In genomic region chr7:24373538-24374379, GRCm38 (mm10) we compare ENCODE assay signal across 8 mouse cellular contexts. TPM values are rescaled to one million over a fixed set of nuclear protein-coding genes. Genes with fewer than 3 reads are reported as not detected.
DNase-seq lines count a peak whose midpoint lies in the region; ATAC-seq and TF ChIP-seq lines count a peak whose summit lies in the region.

No protein-coding gene starts in this region.

- H3K9ac ChIP-seq in heart, embryonic 12.5 days: no peak overlapping the region
- no peak overlapping the region for H3K9ac ChIP-seq in kidney, postnatal 0 days (ENCODE audit: low read depth, low read length)

- peak; percentile 27 to 46 for DNase-seq in left cerebral cortex, postnatal 25 days (ENCODE audit: low spot score in 2 of 2)
- DNase-seq in left cerebral cortex, adult 8-10 months (ENCODE audit: low spot score in 2 of 2): no peak
- DNase-seq in cerebellum, adult 18-20 months: peak; percentile 19 to 51
- no peak for DNase-seq in kidney, postnatal 0 days (ENCODE audit: low spot score)
- DNase-seq in lung, postnatal 14 days: peak; percentile 59
- peak; percentile 56 for DNase-seq in right cerebral cortex, postnatal 4 days
- no peak for DNase-seq in urinary bladder, postnatal 10 days (ENCODE audit: low spot score)

- no peaks in the 10 kb centered on the region for H3K9me3 ChIP-seq in heart, embryonic 12.5 days (replicated peaks)
- no peaks in the 10 kb centered on the region for H3K9me3 ChIP-seq in kidney, postnatal 0 days (replicated peaks; ENCODE audit: low read length)

- H3K4me3 ChIP-seq in heart, embryonic 12.5 days: peak overlapping the region; percentile 22; the same call in 1 of the 2 replicates
- no peak overlapping the region for H3K4me3 ChIP-seq in kidney, postnatal 0 days (replicated peaks; ENCODE audit: low read depth, low read length)

- H3K4me2 ChIP-seq in heart, embryonic 12.5 days: peak overlapping the region; percentile 50
- H3K4me2 ChIP-seq in kidney, postnatal 0 days (ENCODE audit: low read length): no peak overlapping the region

- 43% methylated on average over 17 of the region's 20 CpGs for WGBS in heart, embryonic 12.5 days
- WGBS in kidney, postnatal 0 days: 40% methylated on average over 20 of the region's 20 CpGs

- peaks cover 31% of the 10 kb centered on the region for H3K4me1 ChIP-seq in heart, embryonic 12.5 days (replicated peaks)
- peaks cover 7% of the 10 kb centered on the region; the same call in 1 of the 2 replicates for H3K4me1 ChIP-seq in kidney, postnatal 0 days (replicated peaks; ENCODE audit: insufficient read depth, low read length)

- no peak for TF ChIP-seq CTCF in kidney, postnatal 0 days (IDR thresholded peaks at IDR 0.05; ENCODE audit: low read depth)

- intact Hi-C loops in left cerebral cortex, postnatal 25 days (cut with DNase I): no loop called here

- peaks cover 33% of the 10 kb centered on the region for H3K27me3 ChIP-seq in heart, embryonic 12.5 days (replicated peaks)
- H3K27me3 ChIP-seq in kidney, postnatal 0 days (ENCODE audit: insufficient read depth, low read length): no peaks in the 10 kb centered on the region

- no peaks in the 10 kb centered on the region for H3K36me3 ChIP-seq in heart, embryonic 12.5 days
- H3K36me3 ChIP-seq in kidney, postnatal 0 days (ENCODE audit: insufficient read depth, low read length): no peaks in the 10 kb centered on the region

- no peak for ATAC-seq in heart, embryonic 12.5 days (ENCODE audit: insufficient number of reproducible peaks, low FRiP score)
- ATAC-seq in kidney, postnatal 0 days (replicated peaks; ENCODE audit: low FRiP score, low read depth): no peak

- H3K27ac ChIP-seq in heart, embryonic 12.5 days (ENCODE audit: poor library complexity, severe bottlenecking): peak overlapping the region; percentile 75
- peak overlapping the region; percentile 25; the same call in 1 of the 2 replicates for H3K27ac ChIP-seq in kidney, postnatal 0 days

RNA-seq across cellular contexts. Expression of gene Kcnn4, which starts 3.7 kb away (rescaled TPM):
- total RNA-seq in left cerebral cortex, postnatal 25 days (2021): under 1 TPM in 1 of 2 experiments, not detected in 1; 0.50 TPM
- 1 to 10 TPM in 1 of 4 experiments, under 1 TPM in 3; 0.50 to 1.0 (median 0.53) TPM for total RNA-seq in left cerebral cortex, adult 8-10 months (2022)
- 6.9 and 7.8 TPM in 2 replicates for polyA plus RNA-seq in heart, embryonic 12.5 days (2016; fragmentation: Nextera tagmentation; extraction: Ambion mirVana)
- 8.0 and 9.6 TPM in 2 replicates for polyA plus RNA-seq in kidney, postnatal 0 days (2015; fragmentation: Nextera tagmentation; extraction: Ambion mirVana)

RNA-seq across cellular contexts. Expression of gene Lypd5, which starts 24.8 kb away (rescaled TPM):
- not detected for total RNA-seq in left cerebral cortex, postnatal 25 days (2021)
- total RNA-seq in left cerebral cortex, adult 8-10 months (2022): not detected
- polyA plus RNA-seq in heart, embryonic 12.5 days (2016; fragmentation: Nextera tagmentation; extraction: Ambion mirVana): not detected in 2 replicates
- not detected in 2 replicates for polyA plus RNA-seq in kidney, postnatal 0 days (2015; fragmentation: Nextera tagmentation; extraction: Ambion mirVana)

RNA-seq across cellular contexts. Expression of gene Smg9, which starts 25.7 kb away (rescaled TPM):
- total RNA-seq in left cerebral cortex, postnatal 25 days (2021): 10 to 100 TPM; 38.1 to 40.2 TPM
- 10 to 100 TPM; 40.2 to 47.7 (median 43.4) TPM for total RNA-seq in left cerebral cortex, adult 8-10 months (2022)
- 21.4 and 21.6 TPM in 2 replicates for polyA plus RNA-seq in heart, embryonic 12.5 days (2016; fragmentation: Nextera tagmentation; extraction: Ambion mirVana)
- polyA plus RNA-seq in kidney, postnatal 0 days (2015; fragmentation: Nextera tagmentation; extraction: Ambion mirVana): 20.6 and 20.8 TPM in 2 replicates

RNA-seq across cellular contexts. Expression of gene Tescl, which starts 40.0 kb away (rescaled TPM):
- not detected for total RNA-seq in left cerebral cortex, postnatal 25 days (2021)
- not detected for total RNA-seq in left cerebral cortex, adult 8-10 months (2022)
- polyA plus RNA-seq in heart, embryonic 12.5 days (2016; fragmentation: Nextera tagmentation; extraction: Ambion mirVana): 0.31 TPM in 1 of 2 replicates, not detected in the other
- 0.27 and 0.45 TPM in 2 replicates for polyA plus RNA-seq in kidney, postnatal 0 days (2015; fragmentation: Nextera tagmentation; extraction: Ambion mirVana)

RNA-seq across cellular contexts. Expression of gene Zfp94, which starts 57.3 kb away (rescaled TPM):
- total RNA-seq in left cerebral cortex, postnatal 25 days (2021): 10 to 100 TPM; 13.2 to 16.9 TPM
- 10 to 100 TPM; 14.2 to 16.4 (median 15.7) TPM for total RNA-seq in left cerebral cortex, adult 8-10 months (2022)
- 5.5 and 5.6 TPM in 2 replicates for polyA plus RNA-seq in heart, embryonic 12.5 days (2016; fragmentation: Nextera tagmentation; extraction: Ambion mirVana)
- polyA plus RNA-seq in kidney, postnatal 0 days (2015; fragmentation: Nextera tagmentation; extraction: Ambion mirVana): 9.8 and 10.0 TPM in 2 replicates

Comparison
In these comparisons a context has a peak if more than half of its experiments do, and no peak if none do; other contexts are left out.
1. DNase-seq: peak in left cerebral cortex, postnatal 25 days (2 of 2), cerebellum, adult 18-20 months (2 of 2), lung, postnatal 14 days (single experiment) and right cerebral cortex, postnatal 4 days (single experiment); none in left cerebral cortex, adult 8-10 months (0 of 2), kidney, postnatal 0 days (single experiment) and urinary bladder, postnatal 10 days (single experiment).